Mouse (Mus musculus) embryonic fibroblast, embryonic 13.5 days (primary cell): Measurements from ENCODE around the gene Adssl1.

Experiments
- CTCF ChIP-seq: IDR thresholded peaks from 2 replicates; pipeline ENCODE4 v1.5.1; 2011; ENCODE audit warnings: mild to moderate bottlenecking, control low read depth, low read length, moderate library complexity, borderline replicate concordance; ENCODE audit not compliant: insufficient read depth
- POLR2A ChIP-seq: IDR thresholded peaks from 2 replicates; pipeline ENCODE4 v1.6.1; 2011; ENCODE audit warnings: low read depth, mild to moderate bottlenecking, control low read depth, low read length, moderate library complexity

DNA sequence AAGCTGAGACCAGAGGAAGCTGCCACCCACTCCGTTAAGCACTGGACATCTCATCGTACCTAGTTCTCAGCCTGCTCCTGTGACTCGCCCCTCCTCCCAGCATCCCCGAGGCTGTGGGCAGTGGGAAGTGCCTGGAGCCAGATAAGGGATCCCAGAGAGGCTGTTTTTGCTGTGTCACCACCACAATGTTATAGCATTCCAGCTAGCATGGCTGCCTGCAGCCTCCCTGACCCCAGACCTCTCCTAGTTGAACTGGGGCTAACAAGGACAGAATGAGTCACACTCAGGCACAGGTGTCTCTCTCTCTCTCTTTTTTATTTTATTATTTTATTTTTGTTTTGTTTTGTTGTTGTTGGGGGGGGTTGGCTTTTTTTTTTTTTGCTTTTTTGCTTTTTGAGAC is 20.6 kb upstream of the Adssl1 start:
- no peak for TF ChIP-seq CTCF
- no peak for TF ChIP-seq POLR2A
